Mouse (Mus musculus) layer of hippocampus, postnatal 14 days (tissue): ENCODE measurements around the gene Aff4. TPM values are rescaled to one million over a fixed set of nuclear protein-coding genes. Genes with fewer than 3 reads are reported as not detected.

Experiments
- DNase-seq, 2 experiments: peaks; one replicate each; pipeline ENCODE4 v3.0.0; 2021 to 2022; ENCODE audit warnings: low spot score in 2 of 2, mixed read lengths in 1 of 2
- microRNA-seq, 2 experiments: library from miRNA; unstranded; fragments of <30 nt; microRNA quantifications; one replicate each; pipeline ENCODE4 v1.2.0; 2021
- total RNA-seq, 2 experiments: library from RNA; stranded (reverse); gene quantifications; 2 replicates each; pipeline ENCODE4 v1.2.3; 2021

The Aff4 gene
- total RNA-seq, 2 experiments from 2014 or later = 220 to 224 TPM

DNA sequence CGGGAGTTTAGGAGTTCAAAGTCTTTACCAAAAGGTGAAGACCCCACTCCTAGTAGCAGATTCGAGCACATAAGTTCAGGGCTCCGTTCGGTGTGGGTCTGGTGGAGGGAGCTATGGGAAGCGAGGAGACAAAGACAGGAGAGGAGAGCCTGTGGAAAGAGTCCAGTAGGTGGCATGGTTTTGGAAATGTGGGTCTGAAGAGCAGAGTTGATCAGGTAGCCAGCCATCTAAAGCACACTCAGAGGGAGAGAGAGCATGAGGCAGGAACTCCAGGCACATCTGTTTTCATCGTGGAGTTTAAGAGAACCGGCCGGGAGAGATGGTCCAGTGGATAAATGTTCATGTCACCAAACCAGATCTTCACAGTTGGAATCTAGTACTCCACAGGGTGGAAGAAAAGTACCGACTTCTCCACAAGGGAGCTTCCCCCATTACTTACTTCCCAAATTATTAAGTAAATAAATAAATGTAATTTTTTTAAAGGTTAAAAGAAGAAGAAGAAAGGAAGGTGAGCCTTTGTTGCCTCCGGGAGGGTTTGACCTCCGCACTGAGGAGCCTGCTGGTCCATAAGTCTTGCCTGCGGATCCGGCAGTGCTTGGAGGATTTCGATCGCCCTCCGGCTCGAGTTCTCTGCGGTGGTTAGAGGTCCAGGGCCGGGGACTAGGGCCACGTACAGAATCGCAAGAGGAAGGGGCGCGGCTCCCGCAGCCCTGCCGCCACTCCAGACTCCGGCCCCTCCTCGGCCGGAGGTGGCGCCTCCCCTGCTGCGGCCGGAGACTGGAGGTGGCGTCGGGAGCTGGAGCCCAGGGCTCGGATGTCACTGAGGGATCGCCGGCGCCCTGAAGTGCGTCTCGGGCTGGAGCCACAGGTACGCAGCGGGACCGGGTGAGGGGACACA is 106.1 kb downstream of the Aff4 start, which contains the start of the genes Gm10447 and Shroom1:
Gm10447 (minus strand) TSS at position 637 of the 898 bp plus-strand sequence.
Shroom1 (plus strand) TSS at position 732 of the 898 bp plus-strand sequence.
- DNase-seq = no peak

DNA sequence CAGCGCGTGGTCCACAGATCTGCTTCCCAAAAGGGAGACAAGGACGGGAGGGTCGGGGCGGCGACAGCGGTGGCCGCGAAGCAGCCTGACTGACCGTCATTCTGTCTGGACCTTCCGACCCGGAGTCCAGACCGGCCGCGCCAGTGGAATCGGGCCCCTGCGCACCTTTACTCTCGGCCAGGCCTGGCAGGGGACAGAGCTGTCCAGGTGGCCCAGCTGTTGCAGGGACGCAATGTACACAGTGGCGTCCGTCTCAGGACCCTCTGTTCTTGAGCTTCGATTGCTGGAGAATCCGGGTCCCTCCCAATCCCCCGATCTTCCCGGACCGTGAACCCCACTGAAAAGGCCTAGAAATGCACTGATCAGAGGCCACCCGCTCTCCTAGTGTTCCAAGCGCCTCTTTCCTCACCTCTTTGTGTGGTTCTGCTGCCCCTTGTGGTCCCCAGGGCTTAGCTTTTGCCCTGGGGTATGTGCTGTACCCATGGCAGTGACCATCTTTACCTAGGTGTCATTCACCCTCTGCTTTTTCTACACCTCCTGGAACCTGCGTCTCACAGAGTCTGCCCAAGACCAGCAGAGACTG is 106.8 kb downstream of the Aff4 start:
- no peak for DNase-seq

DNA sequence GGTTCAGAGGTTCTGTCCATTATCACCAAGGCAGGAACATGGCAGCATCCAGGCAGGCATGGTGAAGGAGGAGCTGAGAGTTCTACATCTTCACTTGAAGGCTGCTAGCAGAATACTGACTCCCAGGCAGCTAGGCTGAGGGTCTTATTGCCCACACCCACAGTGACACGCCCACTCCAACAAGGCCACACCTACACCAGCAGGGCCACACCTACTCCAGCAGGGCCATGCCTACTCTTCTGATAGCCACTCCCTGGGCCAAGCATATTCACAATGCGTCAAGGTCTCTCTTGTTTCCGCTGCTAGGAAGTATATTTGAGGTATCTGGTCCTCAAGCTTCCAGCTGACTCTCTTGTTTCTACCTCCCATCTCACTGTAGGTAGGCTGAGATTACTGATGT is 108.4 kb downstream of the Aff4 start:
- no peak for DNase-seq

DNA sequence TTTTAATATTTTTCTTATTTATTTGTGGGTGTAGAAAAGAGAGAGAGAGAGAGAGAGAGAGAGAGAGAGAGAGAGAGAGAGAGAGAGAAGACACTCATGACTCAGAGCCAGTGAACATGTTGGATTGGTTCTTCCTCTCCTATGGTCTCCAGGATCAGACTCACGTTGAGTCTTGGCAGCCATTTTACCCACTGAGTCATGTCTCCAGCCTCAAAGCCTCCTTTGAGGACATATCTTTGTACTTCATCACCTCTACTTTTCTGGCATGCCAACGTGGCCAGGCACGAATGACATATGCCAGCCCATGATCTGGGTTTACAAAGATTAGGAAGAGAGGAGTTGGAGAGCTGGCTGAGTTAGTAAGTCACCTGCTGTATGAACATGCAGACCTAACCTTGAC is 109.6 kb downstream of the Aff4 start:
- DNase-seq = no peak

DNA sequence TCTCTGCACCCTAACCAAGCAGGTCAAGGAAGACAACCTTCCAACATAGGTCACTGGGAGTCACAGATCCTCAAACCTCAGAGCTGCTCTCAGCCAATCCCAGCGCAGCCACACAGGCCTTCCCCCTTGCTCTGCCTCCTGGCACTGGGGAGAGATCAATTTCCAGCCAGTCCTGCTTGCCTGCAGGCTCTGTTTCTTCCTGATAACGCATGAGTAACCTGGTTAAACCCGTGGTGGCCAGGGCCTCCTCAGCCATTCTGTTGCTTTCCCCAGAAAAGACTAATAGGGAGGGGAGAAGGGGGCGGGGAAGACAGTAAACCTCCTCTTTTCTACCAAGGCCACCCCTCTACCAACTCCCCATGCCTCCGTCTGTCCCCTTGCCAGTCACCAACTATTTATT is 111.1 kb downstream of the Aff4 start:
- DNase-seq = no peak

DNA sequence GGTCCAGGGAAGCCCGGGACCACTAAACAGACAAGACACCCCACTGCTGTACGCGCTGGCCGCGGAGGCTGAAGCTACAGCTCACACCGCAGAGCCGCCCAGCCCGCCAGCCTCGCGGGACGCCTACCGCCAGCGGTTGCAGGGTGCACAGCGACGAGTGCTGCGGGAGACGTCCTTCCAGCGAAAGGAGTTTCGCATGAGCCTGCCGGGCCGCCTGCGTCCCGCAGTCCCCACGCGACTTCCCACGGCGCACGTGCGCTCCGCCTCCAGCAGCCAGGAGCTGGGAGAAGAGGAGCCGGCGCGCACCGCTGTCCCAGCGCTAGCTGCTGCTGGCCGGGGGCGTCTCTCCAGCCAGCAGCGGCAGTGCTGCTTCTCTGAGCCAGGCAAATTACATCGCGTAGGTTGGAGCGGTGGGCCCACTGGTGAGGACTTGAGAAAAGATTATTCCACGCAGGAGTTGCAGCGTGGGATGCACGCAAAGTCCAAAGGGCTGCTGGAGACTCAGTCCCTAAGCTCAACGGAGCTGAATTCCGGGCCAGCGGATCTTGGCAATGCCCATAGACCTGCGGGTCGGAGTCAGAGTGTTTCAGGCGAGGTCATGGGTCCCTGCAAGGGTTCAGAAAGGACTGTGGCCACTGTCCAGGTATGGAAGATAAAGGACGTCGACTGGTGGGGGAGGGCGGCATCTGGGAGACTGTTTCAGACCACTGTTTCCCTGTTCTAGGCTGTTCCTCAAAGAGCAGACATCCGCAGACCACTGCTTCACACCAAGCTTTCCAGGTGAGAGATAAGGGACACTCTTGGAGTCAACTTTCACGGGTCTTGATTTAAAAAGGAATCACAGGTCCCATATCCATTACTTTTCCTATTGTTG is 113.2 kb downstream of the Aff4 start:
- DNase-seq = no peak

DNA sequence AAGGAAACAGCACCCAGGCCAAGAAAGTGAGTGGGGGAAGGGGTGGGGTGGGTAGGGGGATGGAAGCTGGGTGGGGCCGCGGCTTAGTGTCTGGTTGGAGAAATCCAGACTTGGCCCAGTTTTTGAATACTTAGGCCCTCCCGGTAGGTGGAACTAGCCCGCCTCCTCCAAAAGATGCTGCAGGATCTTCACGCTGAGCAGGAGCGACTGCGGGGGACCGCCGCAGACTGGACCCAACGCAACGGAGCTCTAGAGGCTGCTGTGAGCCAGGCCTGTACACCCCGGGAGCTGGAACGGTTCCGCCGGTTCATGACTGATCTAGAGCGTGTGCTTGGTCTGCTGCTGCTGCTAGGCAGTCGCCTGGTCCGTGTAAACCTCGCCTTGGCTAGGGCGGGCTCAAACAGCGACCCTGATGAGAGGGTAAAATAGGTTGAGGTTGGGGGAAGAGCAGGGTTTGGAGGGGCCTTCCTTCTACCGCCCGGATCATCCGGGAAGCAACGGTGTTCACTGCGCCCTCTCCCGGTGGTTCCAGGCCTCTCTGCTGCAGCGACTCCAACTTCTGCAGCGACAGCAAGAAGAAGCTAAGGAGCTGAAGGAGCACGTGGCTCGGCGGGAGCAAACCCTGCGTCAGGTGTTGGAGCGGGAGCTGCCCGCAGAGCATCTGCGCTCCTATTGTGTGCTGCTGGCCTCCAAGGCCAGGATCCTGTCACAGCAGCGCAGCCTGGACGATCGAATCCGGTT is 115.8 kb downstream of the Aff4 start:
- peak; percentile 79 to 82 for DNase-seq

DNA sequence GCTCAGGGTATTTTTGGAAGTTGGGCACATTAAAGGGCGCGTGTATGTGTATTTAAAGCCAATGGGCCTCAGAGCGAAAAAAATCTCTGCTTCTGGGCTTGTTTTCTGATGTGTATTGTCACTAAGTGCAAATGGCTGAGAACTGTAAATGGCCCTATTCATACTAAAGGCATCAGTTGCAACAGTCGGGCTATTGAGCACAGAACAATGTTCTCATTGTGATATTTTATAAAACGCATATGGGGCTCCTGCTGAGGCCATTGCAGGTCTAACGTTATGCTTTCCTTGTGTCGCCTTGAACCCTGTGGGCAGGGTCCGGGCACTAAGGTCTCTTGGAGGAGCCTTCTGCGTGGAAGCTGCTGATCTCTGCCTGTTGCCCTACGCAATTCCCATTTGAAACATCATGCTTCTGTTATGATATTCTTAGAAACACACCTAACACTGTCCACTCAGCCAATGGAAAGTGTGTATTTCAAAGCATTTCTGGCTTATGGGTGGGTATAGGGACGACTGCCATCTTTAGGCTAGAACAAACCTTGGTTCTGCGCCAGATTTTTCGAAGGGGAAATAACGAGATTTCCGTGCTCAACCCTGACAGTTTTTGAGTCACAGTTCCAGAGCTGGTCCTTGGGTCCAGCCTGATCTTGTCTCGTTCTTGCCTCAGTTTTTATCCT is 118.8 kb downstream of the Aff4 start:
- DNase-seq = no peak

DNA sequence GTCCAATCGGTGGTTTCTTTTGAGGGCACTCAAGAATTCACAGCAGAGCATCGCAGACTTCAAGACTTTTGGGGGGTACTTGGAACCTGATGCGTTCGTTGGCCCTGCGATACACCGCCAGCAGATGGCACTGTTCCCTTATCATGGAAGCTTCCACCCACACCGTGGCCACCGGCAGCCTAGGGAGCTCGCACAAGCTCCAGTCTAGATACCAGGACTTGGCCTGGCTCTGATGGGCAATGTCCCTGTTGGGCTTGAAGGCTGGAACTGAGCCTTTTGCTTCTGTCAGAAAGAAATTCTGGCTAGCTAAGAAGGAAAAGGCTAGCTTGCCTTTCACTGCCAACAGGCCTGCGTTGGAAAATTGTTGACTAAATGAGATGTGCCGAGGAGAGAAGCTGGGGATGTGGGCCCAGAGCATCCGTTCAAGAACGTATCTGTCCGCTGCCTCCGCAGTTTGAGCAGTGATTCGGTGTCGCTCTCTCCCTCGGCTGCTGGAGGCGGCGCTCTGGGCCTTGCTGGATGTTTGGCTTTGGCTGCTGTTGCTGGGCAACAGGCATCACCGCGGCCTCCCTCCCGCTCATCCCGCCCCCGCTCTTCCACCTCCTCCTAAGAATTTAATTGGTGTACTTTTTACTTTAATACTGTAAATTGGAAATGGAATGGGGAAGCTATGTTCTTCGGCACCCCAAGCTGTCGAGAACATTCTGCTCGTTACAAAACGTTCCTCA is 119.5 kb downstream of the Aff4 start, which contains the start of gene Gm9837:
Gm9837 (minus strand) TSS at position 512 of the 728 bp plus-strand sequence.
- peak; percentile 95 to 96 for DNase-seq

Small RNAs within 50 kb of the gene (microRNA-seq; reads per million reads assigned to microRNA genes)
- 0.23 to 1.4 reads per million in 2 experiments for gene Mir6920

Other genes with a start within 250 kb of the Aff4 start
- gene Hspa4, start 50.4 kb upstream of the Aff4 start, total RNA-seq = 100 to 1,000 TPM; 177 to 192 TPM
- gene Zcchc10, start 26.2 kb upstream of the Aff4 start, total RNA-seq = 10 to 100 TPM in 1 of 2 experiments, 1 to 10 TPM in 1; 8.2 to 10.7 TPM
- not detected for gene Leap2, start 72.3 kb downstream of the Aff4 start, total RNA-seq
- 100 to 1,000 TPM; 539 to 559 TPM for gene Uqcrq, start 80.0 kb downstream of the Aff4 start, total RNA-seq
- gene Gdf9, start 80.2 kb downstream of the Aff4 start, total RNA-seq = 1 to 10 TPM in 1 of 2 experiments, under 1 TPM in 1; 0.71 to 1.3 TPM
- gene Gm10447, start 106.3 kb downstream of the Aff4 start, total RNA-seq = under 1 TPM in 1 of 2 experiments, not detected in 1; 0.26 TPM
- gene Shroom1, start 106.4 kb downstream of the Aff4 start, total RNA-seq = 1 to 10 TPM; 4.0 to 4.5 TPM
- not detected for gene Gm9837, start 119.6 kb downstream of the Aff4 start, total RNA-seq
- 1 to 10 TPM; 2.4 to 2.5 TPM for gene Gm9945, start 129.3 kb downstream of the Aff4 start, total RNA-seq
- 100 to 1,000 TPM; 106 to 108 TPM for gene Sowaha, start 129.4 kb downstream of the Aff4 start, total RNA-seq
- gene Sept8, start 168.4 kb downstream of the Aff4 start, total RNA-seq = 100 to 1,000 TPM; 206 to 209 TPM
- 100 to 1,000 TPM; 140 to 149 TPM for gene Kif3a, start 216.5 kb downstream of the Aff4 start, total RNA-seq